Mouse (Mus musculus) CH12.LX (cell line): ENCODE results near the gene Rarg.

Experiments used
- CTCF ChIP-seq, 2 experiments: IDR thresholded peaks in 1 of 2; conservative IDR thresholded peaks in 1 of 2; 2 replicates each; pipeline ENCODE4 v1.5.1; 2011 to 2012; ENCODE audit warnings: low read depth in 2 of 2, low read length in 2 of 2, improper control_type of control experiment in 1 of 2, inconsistent platforms in 1 of 2, mild to moderate bottlenecking in 1 of 2, moderate library complexity in 1 of 2
- EP300 ChIP-seq: IDR thresholded peaks from 2 replicates; pipeline ENCODE4 v1.6.1; 2011; ENCODE audit warnings: low read length, improper control_type of control experiment
- MAX ChIP-seq: IDR thresholded peaks from 2 replicates; pipeline ENCODE4 v1.6.1; 2011; ENCODE audit warnings: low read length, improper control_type of control experiment
- POLR2A ChIP-seq: IDR thresholded peaks from 2 replicates; pipeline ENCODE4 v1.6.1; 2011; ENCODE audit warnings: low read depth, mild to moderate bottlenecking, improper control_type of control experiment, low read length

DNA sequence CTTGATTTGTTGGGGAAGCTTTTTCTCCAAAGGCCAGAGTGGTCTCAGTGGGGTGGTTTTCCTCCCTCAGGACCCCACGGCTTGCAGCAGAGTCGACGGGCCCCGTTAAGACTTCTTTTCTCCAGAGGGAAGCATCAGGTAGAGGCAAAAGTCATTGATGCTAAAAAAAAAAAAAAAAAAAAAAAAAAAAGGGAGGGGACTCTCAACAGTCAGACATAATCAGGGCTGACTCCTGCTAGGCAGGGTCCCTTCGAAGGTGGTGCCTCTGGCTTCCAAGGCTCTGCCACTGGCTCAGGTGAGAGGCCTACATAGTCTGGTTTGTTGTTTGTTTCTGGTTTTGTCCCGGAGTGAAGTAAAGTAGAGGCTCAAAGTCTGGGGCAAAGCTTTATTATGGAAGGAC is 41.7 kb downstream of the Rarg start:
- TF ChIP-seq POLR2A (no peak), EP300 (no peak), CTCF (conservative IDR thresholded peaks at IDR 0.05 in 1 of 2, IDR thresholded peaks at IDR 0.05 in 1 of 2; ENCODE audit: low read depth in 2 of 2, low read length in 2 of 2) (no peak), MAX (no peak)
